Mouse (Mus musculus) mesoderm, embryonic 11.5 days (tissue): ENCODE results near the gene Mdh1b.

Experiments
- DNase-seq: peaks from one replicate; pipeline ENCODE4 v3.0.0-alpha.2; 2012; ENCODE audit warnings: low read depth, low spot score

Mdh1b gene

DNA sequence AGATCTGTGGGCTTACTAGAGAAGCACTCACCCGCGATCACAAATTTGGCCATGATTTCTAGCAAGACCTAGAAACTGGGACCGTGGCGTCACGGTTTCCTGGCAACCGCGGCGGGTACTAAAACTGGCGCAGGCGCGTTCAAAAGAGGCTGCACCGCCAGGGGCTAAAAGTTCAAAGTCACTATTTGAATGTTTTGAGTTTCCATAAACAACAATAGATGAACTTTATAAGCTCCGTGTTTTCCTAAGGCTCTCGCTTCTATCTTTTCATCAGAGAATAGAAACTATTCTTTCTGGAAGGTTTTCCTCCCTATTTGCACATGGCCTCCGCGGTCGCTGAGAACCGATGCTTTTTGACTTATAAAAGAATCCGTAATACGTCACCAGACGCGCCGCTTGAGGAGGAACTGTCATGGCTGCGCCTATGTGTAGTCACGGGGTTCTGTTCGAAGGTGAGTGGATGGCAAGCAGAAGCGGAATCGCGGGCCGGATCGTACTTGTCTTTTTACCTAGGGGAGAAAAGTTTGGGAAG is at the start of gene Mdh1b, which contains the start of gene Fastkd2:
Mdh1b (minus strand) TSS at position 79 of the 532 bp plus-strand sequence.
Fastkd2 (plus strand) TSS at position 375 of the 532 bp plus-strand sequence.
- peak; percentile 90 for DNase-seq

DNA sequence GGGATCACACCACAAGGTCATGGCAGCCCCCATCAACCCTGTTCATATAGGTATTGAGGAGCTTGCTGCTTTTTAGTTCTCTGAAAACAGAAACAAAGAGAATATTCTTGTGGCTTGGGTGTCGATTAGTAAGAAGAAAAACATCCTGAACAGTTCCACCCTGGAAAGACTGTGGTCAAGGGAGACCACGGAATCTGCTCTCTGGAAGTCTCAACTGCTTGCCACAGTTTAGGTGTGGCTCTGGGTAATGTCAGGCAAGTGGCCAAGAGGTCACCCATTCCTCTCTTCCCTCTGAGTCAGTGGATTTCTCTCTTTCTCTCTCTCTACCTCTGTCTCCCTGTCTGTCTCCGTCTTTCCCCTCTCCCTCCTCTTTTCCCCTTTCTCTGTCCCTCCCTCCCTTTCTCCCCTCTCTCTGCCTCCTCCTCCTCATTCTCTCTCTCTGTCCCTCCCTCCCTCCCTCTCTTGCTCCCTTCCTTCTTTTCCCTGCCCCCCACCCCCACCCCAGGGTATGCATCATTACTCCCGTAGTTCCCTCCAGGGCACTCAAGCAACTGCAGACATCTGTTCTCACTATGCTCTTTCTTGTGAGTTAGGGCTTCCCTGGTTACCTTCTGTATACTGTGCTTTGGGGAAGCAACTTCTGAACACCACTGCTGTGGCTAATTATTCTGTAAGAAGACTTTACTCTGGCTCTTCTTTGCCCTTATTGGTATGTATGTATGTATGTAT is 46.9 kb upstream of the Mdh1b start:
- no peak for DNase-seq

DNA sequence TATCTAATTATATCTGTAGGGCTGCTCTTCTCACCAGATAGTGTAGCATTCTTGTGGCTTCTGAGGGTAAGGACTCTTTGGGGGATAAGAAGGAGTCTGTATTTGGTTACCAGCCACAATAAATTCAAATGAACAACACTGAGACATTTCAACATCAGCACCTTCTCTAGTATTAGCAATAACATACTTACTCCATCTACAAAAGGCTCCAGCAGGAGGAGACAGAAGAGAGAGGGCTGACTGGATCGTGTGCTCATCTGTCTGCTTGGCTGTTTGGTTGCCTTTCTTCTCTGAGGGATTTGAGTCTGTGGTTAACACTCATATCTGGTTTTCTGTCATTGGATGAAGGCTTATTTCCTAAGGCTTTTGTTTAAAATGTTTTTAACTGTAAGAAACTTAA is 46.3 kb upstream of the Mdh1b start:
- no peak for DNase-seq

DNA sequence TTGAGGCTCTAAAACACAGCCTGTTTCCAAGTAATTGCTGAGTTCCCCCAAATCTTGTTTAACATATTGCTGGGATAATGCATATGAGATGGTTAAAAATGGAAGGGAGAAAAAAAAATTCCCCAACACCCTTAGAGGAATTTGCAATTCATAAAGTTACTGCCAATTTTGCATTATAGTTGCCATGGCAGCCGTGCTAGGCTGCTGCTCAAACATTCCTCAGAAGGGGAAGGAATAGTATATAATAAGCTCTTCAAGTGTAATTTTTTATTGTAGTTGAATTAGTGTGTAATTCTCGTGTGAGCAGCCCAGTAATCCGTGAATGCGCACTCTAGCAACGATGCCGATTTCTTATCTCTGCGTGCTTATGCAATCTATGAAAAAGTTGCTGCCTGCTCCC is 40.2 kb upstream of the Mdh1b start:
- no peak for DNase-seq

DNA sequence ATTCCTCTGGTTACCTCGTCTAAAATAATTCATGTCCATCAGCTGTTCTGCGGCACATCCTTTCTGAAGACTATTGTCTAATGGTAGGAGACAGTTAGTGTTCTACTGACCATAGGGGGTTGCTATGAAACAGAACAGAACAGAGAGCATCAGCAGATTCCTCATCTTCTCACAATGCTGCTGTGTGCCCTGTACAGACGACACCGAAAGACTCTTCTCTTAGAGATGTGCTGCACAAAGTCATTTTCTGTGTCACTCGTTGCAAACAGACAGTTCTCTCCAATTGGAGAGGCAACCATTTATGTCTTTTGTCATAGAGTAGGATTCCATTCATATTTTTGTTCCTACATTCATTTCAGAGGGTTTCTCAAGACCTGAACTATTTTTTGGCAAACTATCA is 39.0 kb upstream of the Mdh1b start, which contains the start of gene 4933402D24Rik:
4933402D24Rik (minus strand) TSS at position 101 of the 400 bp plus-strand sequence.
- no peak for DNase-seq

DNA sequence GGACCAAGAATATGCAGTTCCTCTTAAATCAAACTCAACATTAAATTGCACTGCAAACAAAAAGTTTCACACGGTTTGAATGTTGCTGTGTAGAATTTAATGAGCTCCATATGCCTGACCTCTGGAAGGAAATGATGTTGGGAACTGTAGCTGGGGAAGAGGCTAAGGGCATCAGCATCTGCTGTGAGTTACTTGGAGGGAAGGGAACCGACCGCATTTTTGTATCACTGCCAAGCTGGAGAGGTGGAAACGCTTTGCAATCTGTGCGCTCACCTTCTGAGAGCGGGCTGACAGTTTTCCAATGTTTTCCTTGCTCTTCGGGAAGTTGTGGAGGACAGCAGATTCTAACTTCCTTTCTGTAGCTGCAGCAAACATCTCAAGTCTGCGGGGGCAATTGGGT is 38.0 kb upstream of the Mdh1b start:
- DNase-seq: peak; percentile 56

DNA sequence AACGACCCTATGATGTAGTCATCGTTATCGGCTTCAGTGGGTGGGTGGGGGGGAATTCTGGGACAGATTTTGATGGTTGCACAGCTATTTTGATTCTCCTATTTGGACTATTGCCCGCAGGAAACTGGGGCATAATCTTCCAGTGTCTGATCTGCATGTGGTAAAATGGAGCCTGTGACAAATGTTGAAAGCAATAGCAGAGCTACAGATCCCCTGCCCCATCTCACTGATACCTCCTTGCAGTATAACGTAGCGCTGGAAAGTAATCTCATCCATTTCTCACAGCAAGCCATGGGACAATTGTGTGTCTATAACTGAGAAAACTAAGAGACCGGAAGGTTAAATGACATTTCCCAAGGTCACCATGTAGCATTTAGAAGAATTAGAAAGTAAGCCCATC is 34.3 kb upstream of the Mdh1b start:
- DNase-seq: no peak

DNA sequence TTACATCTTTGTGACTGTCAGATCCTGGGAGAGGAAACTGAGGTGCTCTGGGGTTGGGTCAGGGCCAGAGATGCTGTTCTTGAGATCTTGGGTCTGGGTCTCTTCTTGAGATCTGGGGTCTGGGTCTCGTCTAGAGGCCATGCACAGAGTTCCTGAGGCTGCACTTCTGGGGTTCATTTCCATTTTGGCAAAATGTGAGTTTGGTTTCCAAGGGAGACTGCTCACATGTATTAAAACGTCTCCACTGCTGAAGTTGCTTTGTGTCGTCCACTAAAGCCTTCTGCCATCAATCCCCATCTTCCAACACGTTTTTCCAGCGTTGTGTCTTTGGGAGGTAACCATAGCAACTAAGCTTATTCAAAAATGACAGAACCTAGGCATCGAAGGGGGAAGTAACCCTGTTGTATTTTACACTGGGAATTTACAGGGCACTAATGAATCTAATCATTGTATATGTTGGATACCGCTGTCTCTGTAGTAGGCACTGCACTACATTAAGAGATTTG is 33.8 kb upstream of the Mdh1b start:
- DNase-seq: peak; percentile 57

DNA sequence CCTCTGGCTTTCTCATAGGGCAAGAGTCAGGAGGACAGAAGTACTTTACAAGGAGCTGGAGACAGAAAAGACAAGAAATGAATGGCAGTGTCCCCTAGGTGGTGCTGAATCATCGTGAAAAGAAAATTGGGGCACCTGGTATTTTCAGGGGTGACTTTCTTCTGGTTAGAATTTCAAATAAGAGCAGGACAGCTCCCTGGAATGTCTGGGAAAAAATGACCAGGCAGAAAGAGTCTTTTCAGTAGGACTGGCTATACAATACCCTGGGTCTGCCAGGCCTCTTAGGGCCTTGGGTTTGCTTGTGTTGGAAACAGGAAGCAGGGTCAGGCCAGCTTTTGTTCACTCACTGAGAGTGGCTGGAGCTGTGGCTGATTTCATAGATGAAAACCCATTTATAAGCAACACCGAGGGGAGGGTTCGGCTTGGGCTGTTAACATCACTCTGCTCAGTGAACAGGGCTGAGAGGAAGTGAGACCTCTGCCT is 33.1 kb upstream of the Mdh1b start:
- DNase-seq: peak; percentile 58

DNA sequence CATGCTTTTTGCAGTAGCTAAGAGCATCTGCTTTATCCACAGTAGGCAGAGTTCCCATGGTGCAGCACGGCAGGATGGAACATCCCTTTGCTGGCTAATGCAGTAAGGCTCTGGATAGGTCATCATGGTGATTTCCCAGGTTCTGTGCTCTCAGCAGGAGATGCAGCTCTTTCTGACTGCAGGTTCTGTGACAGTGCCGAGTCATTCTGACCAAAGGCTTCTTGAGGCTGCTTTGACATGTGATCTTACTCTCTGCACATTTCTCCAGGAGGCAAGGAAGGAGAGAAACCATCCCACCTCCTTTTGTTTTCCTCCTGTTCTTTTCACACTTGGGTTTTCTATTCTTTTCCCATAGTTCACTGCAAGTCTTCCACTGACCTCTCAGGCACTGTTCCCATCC is 25.9 kb upstream of the Mdh1b start:
- DNase-seq: no peak

DNA sequence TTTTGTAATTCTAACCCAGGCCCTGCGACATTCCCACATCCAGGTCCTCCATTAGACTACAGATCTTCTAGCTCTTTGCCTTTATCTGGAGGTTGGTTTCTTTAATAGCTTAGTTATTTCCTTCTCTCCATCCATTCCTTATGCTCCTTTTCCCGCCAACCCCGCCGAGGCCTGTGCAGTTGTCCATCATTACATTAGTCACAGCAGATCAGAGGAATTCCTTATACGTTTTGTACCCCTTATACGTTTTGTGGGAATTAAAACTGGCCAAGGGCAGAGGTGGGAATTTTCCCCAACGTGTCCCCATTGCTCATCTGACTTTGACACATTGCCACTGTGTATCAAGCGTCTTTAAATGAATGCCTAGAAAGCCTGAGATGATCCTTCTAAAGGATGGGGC is 322 bp downstream of the Mdh1b start:
- DNase-seq: no peak

DNA sequence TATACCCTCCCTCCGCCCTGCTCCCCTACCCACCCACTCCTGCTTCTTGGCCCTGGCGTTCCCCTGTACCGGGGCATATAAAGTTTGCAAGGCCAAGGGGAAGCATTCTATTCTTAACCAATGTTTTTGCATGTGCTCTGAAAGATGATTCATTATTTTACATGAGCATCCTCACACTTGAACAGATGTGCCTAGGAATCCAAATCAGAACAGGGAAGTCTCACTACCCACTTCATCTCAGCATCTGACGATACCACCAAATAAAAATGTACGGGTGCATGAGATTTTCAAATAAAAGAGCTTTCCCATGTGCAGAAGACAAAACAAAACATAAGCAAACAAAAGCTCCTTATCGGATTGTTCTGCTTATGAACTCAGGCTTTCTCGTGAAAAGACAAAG is 10.0 kb downstream of the Mdh1b start:
- DNase-seq: no peak

DNA sequence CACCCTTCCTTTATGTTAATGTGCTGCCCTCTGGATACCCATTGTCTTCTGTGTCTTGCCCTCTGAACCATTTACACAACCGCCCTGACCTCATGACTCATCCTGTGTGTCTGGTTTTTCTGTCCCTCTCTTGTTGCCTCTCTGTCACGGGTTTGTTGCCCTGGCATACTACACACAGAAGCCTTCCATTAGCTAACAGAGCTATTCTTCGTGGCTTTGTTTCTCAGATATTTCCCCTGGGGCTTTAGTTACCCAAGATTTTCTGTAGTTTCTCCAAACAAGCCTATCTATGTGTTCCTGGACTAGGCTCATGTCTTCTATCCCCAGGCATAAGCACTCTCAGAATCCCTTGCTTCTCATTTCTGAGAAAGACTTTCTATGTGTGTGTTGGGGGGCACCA is 21.2 kb downstream of the Mdh1b start:
- DNase-seq: no peak

DNA sequence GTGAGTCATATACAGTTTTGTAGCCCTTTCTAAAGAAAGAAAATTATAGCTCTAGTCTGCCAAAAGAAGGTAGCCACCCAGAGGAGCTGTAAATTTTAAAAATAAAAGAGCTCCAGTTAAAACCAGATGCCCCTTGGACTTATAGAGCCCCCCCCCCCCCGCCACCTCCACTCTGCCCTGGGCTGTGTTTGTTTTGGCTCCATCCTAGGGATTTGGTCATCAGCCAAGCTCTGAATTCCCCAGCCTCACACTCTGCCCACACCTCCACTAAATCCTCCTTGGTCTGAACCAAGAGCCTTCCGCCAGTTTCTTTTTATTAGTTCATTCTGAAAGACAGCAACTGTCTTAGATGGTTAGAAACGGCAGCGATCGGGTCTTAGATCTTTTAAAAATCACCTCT is 24.4 kb downstream of the Mdh1b start:
- DNase-seq: no peak

DNA sequence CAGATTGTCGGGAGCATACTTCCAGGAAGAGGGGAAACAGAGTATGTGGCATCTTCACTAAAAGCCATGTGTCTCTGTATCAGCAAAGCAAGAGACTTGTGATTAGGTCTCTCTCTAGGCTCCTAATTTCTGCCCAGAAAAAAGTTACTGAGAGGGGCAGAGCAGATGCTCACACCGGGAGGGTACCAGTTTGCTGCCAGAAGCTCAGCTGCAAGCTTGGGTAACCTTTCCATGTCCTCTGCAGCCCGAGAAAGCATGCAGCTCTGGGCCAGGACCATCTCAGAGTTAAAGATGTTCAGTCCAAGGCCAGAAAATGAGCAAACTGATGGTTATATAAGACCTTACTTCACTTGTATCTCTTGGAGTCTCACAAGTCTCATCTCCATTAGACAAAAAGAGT is 33.3 kb downstream of the Mdh1b start:
- DNase-seq: no peak

DNA sequence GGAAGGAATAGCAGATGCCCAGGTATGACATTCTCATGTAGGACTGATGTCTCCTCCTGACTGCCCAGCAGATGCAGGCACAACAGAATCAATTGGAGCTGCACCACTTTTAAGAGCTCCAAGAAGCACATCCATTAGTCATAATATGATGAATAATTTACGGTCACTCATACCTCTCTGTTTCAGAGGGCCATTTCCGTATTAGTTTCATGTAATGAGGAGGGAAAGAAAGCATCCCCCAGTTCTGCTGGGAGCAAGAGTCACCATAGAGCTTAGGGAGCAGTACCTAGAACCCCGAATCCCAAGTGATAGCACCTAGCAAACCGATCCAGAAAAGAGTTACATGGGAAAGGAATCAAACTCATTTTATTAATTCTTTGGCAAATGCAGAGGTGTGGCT is 43.3 kb downstream of the Mdh1b start, which contains the start of gene Dytn:
Dytn (minus strand) TSS at position 101 of the 400 bp plus-strand sequence.
- no peak for DNase-seq

DNA sequence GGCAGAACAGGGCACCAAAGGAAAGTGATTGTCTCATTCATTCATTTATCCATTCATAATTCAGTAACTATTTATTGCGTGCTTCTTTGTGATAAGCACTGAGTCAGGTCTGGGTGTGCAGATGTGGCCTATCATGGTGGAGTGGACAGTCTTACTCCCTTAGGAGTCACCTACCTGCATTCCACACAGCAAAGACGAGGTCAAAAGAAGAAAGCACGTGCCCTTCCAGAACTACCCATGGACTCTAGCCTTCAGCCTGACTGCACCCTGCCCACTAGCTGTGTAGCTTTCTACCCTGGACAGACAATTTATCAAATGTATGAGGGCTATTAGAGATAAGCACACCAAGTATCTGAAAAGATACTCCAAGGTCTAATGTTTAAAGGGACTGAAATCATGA is 54.1 kb downstream of the Mdh1b start:
- DNase-seq: no peak

DNA sequence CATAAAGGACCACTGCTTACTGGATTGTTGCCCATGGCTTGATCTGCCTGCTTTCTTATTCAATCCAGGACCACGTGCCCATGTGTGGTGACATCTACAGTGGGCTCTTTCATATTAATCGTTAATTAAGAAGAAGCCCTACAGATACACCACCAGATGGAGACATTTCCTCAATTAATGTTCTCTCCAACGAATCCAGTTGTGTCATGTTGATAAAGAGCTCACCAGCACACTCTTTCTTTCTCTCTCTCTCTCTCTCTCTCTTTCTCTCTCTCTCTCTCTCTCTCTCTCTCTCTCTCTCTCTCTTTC is 61.3 kb downstream of the Mdh1b start:
- DNase-seq: peak; percentile 73

DNA sequence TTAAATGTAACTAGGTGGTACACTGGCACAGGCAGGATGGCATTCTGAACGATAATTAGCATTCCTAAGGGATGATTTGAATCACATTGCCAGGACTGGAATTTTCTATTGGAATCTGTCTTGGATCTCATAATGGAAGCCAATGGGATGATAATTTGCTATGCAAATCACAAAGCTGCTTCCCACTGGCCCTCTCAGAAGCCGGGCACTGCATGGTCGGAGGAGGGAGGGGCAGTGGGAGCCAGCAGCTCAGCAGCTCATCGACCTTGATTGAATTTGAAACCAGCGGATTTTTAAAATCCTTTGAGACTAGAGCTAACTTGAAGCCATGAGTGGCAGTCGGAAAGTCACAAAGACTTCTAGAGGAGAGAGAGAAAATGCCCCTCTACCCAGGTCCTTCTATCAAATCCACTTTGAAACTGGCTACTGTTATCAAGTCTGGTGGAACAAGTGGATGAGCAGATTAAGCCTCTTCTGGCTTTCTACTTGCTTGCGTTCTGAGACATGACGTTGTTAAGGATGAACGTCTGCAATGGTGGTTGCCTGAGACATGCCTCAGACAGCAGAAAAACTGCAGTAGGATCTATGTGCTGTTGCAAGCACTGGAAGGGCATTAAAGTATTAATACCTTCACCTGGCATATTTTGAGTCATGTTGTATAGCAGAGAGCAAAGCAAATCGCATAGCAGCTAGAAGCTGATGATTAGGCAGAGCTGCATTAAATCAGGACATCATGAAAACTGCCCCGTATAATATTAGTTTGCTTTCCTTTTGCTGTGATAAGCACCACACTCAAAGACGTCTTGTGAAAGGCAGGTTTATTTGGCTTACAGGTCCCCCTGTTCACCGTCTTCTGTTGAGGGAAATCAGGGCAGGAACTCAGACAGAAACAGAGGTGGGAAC is 61.9 kb downstream of the Mdh1b start:
- DNase-seq: no peak

DNA sequence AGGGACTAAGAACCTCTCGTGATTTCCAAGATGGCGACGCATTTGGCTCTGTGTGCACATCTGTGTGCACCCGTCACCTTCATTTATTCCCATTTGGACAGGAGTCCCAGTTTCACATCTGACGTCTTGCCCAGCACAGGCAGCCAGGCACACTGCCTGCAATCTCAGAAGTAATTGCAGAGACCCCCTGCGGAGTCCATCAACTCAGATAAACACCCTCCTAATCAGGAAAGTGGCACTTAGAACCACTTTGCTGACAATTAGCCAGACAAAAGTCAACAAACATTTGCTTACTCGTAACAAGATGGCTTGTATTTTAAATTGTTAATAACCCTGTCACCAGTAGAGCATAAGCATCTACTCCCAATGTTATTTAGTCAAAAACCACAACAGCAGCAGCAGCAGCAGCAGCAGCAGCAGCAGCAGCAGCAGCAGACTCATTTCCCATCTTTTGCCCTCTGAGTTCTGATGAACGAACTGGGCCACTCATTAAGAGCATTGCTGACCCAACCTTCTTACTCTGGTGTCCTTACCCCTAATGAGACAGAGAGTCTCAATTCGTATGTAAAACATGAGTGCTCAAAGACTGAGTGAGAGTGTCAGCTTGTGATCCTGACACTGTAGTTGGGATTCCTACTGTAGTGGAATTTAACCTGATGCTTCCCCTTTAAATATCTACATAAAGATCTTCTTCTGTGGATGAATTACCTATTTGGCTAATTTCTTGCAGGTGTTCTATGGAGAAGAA is 62.7 kb downstream of the Mdh1b start:
- DNase-seq: no peak

DNA sequence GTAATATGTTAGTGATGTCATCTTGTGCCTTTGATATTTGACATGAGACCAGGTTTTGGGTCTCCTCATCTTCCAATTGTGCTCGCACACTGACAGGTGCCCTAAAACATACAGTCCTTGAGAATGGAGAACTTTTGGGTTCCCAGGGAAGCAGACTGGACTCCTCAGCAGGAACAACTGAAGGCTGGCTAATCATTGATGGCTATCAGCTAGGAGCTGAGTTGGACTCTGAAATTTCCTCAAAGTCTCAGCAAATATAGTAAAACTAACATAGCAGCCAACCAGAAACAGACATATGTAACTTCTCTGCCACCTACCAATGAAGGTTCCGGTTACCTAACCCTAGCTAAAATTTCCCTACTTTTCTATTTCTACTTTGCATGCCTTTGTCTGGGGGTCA is 64.0 kb downstream of the Mdh1b start:
- DNase-seq: no peak

DNA sequence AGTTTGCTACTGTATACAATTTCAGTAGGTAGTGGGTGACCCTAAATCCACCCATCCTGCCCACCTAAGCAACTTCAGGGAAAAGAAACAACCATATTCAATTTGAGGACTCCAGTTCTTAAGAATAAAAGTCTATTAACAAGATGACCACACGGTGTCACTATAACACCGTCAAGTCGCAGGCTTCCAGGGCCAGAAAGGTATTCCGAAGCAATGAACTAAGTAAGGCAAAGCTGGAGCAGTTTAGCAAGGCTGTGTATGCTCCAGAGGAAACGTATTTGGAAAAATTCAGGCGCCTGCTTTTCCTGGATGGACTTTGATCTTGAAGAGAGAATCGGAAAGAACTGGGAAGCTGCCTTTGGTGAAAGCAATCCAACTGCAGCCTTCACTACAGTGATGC is 70.5 kb downstream of the Mdh1b start:
- peak; percentile 87 for DNase-seq
